Comparison of ENCODE assay signal across 8 mouse cellular contexts in genomic region chr8:90828987-90829740, GRCm38 (mm10). TPM values are rescaled to one million over a fixed set of nuclear protein-coding genes. Genes with fewer than 3 reads are reported as not detected.
DNase-seq lines count a peak whose midpoint lies in the region; ATAC-seq and TF ChIP-seq lines count a peak whose summit lies in the region.

No protein-coding gene starts in this region.

- no peak for TF ChIP-seq EP300 in liver, postnatal 0 days (IDR thresholded peaks at IDR 0.05; ENCODE audit: low read depth)
- TF ChIP-seq EP300 in stomach, postnatal 0 days (optimal IDR thresholded peaks at IDR 0.05), result no peak

- ATAC-seq in G1E (ENCODE audit: extremely low read depth, insufficient number of reproducible peaks, low FRiP score, poor library complexity, severe bottlenecking), result peak; percentile 24
- peak; percentile 52 for ATAC-seq in liver, postnatal 0 days
- ATAC-seq in stomach, postnatal 0 days (ENCODE audit: low FRiP score, low TSS enrichment), result peak; percentile 38

- H3K9ac ChIP-seq in liver, postnatal 0 days (replicated peaks), result peak overlapping the region; percentile 47
- H3K9ac ChIP-seq in stomach, postnatal 0 days (ENCODE audit: low read length), result peak overlapping the region; percentile 75

- no peaks in the 10 kb centered on the region for H3K36me3 ChIP-seq in G1E (replicated peaks)
- H3K36me3 ChIP-seq in hindbrain, embryonic 10.5 days, result no peaks in the 10 kb centered on the region
- H3K36me3 ChIP-seq in liver, postnatal 0 days (replicated peaks; ENCODE audit: insufficient read depth, low read length), result no peaks in the 10 kb centered on the region
- H3K36me3 ChIP-seq in stomach, postnatal 0 days (ENCODE audit: control insufficient read depth, insufficient read depth, low read length), result no peaks in the 10 kb centered on the region

- peaks cover 40% of the 10 kb centered on the region for H3K4me1 ChIP-seq in G1E (ENCODE audit: insufficient read depth, low read depth, low read length)
- H3K4me1 ChIP-seq in hindbrain, embryonic 10.5 days (replicated peaks), result peaks cover 44% of the 10 kb centered on the region
- H3K4me1 ChIP-seq in liver, postnatal 0 days (ENCODE audit: insufficient read depth), result peaks cover 19% of the 10 kb centered on the region
- H3K4me1 ChIP-seq in stomach, postnatal 0 days (replicated peaks; ENCODE audit: control insufficient read depth, insufficient read depth), result no peaks in the 10 kb centered on the region

- no peaks in the 10 kb centered on the region for H3K9me3 ChIP-seq in G1E (replicated peaks)
- no peaks in the 10 kb centered on the region for H3K9me3 ChIP-seq in hindbrain, embryonic 10.5 days
- no peaks in the 10 kb centered on the region for H3K9me3 ChIP-seq in liver, postnatal 0 days (ENCODE audit: low read length)
- H3K9me3 ChIP-seq in stomach, postnatal 0 days (ENCODE audit: control insufficient read depth, low read length), result no peaks in the 10 kb centered on the region

- H3K27ac ChIP-seq in layer of hippocampus, adult 2 months, result peak overlapping the region; percentile 90
- peak overlapping the region; percentile 89 for H3K27ac ChIP-seq in hindbrain, embryonic 10.5 days
- no peak overlapping the region for H3K27ac ChIP-seq in liver, postnatal 0 days (ENCODE audit: low read depth)
- H3K27ac ChIP-seq in stomach, postnatal 0 days (replicated peaks), result peak overlapping the region; percentile 70

- H3K27me3 ChIP-seq in G1E (ENCODE audit: insufficient read depth, low read length), result no peaks in the 10 kb centered on the region
- H3K27me3 ChIP-seq in hindbrain, embryonic 10.5 days (ENCODE audit: insufficient read depth, poor library complexity, severe bottlenecking), result no peaks in the 10 kb centered on the region
- H3K27me3 ChIP-seq in liver, postnatal 0 days (ENCODE audit: insufficient read depth, low read length), result no peaks in the 10 kb centered on the region
- H3K27me3 ChIP-seq in stomach, postnatal 0 days (ENCODE audit: control insufficient read depth, insufficient read depth, low read length), result no peaks in the 10 kb centered on the region

- H3K4me3 ChIP-seq in layer of hippocampus, adult 2 months, result peak overlapping the region; percentile 80
- H3K4me3 ChIP-seq in G1E (ENCODE audit: low read depth, low read length), result peak overlapping the region; percentile 73
- H3K4me3 ChIP-seq in hindbrain, embryonic 10.5 days, result peak overlapping the region; percentile 56
- H3K4me3 ChIP-seq in liver, postnatal 0 days (ENCODE audit: low read depth, low read length), result peak overlapping the region; percentile 48
- H3K4me3 ChIP-seq in stomach, postnatal 0 days (ENCODE audit: low read depth, low read length), result peak overlapping the region; percentile 55

- peak in 1 of 2 experiments; percentile 32 for DNase-seq in layer of hippocampus, adult 2 months (ENCODE audit: low spot score in 2 of 2)
- DNase-seq in layer of hippocampus, adult 8-10 months (ENCODE audit: low spot score in 2 of 2), result no peak
- peak; percentile 40 for DNase-seq in G1E (ENCODE audit: low spot score)
- DNase-seq in embryo, embryonic 10 days (ENCODE audit: low spot score), result peak; percentile 45
- DNase-seq in hindbrain, embryonic 10.5 days (ENCODE audit: low spot score), result no peak
- no peak for DNase-seq in liver, postnatal 0 days
- DNase-seq in stomach, postnatal 0 days (ENCODE audit: low spot score), result peak; percentile 25
- DNase-seq in adrenal gland, postnatal 4 days (ENCODE audit: low spot score in 2 of 2), result no peak

- H3K4me2 ChIP-seq in liver, postnatal 0 days (ENCODE audit: low read depth, low read length), result peak overlapping the region; percentile 76
- peak overlapping the region; percentile 63 for H3K4me2 ChIP-seq in stomach, postnatal 0 days (replicated peaks; ENCODE audit: low read depth)

- 3% methylated on average over 11 of the region's 11 CpGs for WGBS in hindbrain, embryonic 10.5 days
- 6% methylated on average over 11 of the region's 11 CpGs for WGBS in liver, postnatal 0 days (ENCODE audit: insufficient replicate concordance)
- WGBS in stomach, postnatal 0 days, result 3% methylated on average over 11 of the region's 11 CpGs

- no peak for TF ChIP-seq CTCF in layer of hippocampus, adult 2 months (conservative IDR thresholded peaks at IDR 0.05)
- TF ChIP-seq CTCF in G1E (IDR thresholded peaks at IDR 0.05; ENCODE audit: low read depth, low read length), result no peak
- no peak for TF ChIP-seq CTCF in liver, postnatal 0 days (IDR thresholded peaks at IDR 0.05; ENCODE audit: low read depth)
- no peak for TF ChIP-seq CTCF in stomach, postnatal 0 days (IDR thresholded peaks at IDR 0.05; ENCODE audit: low read depth)

RNA-seq across cellular contexts. Expression of gene Chd9, which starts 1.0 kb away (rescaled TPM):
- 100 to 1,000 TPM; 254 to 256 TPM for total RNA-seq in layer of hippocampus, adult 2 months (2021)
- total RNA-seq in layer of hippocampus, adult 8-10 months (2022), result 100 to 1,000 TPM; 240 to 270 (median 254) TPM
- total RNA-seq in G1E (2014; fragmentation: Nextera tagmentation), result 85.3 and 107 TPM in 2 replicates
- 26.7 and 26.9 TPM in 2 replicates for total RNA-seq in G1E (2017)
- polyA plus RNA-seq in G1E (2012), result 1.6 and 2.0 TPM in 2 replicates
- polyA plus RNA-seq in hindbrain, embryonic 10.5 days (2016; fragmentation: Nextera tagmentation; extraction: Ambion mirVana), result 38.0 and 40.2 TPM in 2 replicates
- 27.2 and 32.2 TPM in 2 replicates for polyA plus RNA-seq in liver, postnatal 0 days (2015; fragmentation: Nextera tagmentation; extraction: Ambion mirVana)
- polyA plus RNA-seq in stomach, postnatal 0 days (2015; fragmentation: Nextera tagmentation; extraction: Ambion mirVana), result 125 and 131 TPM in 2 replicates
- total RNA-seq in adrenal gland, postnatal 4 days (2021), result 10 to 100 TPM; 65.3 to 83.3 TPM

RNA-seq across cellular contexts. Expression of gene Gm19935, which starts 12.0 kb away (rescaled TPM):
- total RNA-seq in layer of hippocampus, adult 2 months (2021), result 1 to 10 TPM; 1.7 to 2.4 TPM
- total RNA-seq in layer of hippocampus, adult 8-10 months (2022), result 1 to 10 TPM; 2.9 to 3.9 (median 3.7) TPM
- total RNA-seq in G1E (2014; fragmentation: Nextera tagmentation) (not detected in 2 replicates), G1E (2017) (not detected in 2 replicates)
- not detected in 2 replicates for polyA plus RNA-seq in G1E (2012)
- 0.16 and 0.73 TPM in 2 replicates for polyA plus RNA-seq in hindbrain, embryonic 10.5 days (2016; fragmentation: Nextera tagmentation; extraction: Ambion mirVana)
- polyA plus RNA-seq in liver, postnatal 0 days (2015; fragmentation: Nextera tagmentation; extraction: Ambion mirVana), result not detected in 2 replicates
- polyA plus RNA-seq in stomach, postnatal 0 days (2015; fragmentation: Nextera tagmentation; extraction: Ambion mirVana), result 0.13 and 0.35 TPM in 2 replicates
- total RNA-seq in adrenal gland, postnatal 4 days (2021), result not detected

Comparison
In these comparisons a context has a peak if more than half of its experiments do, and no peak if none do; other contexts are left out.
1. DNase-seq: peak in G1E (single experiment), embryo, embryonic 10 days (single experiment) and stomach, postnatal 0 days (single experiment); none in layer of hippocampus, adult 8-10 months (0 of 2), hindbrain, embryonic 10.5 days (single experiment), liver, postnatal 0 days (single experiment) and adrenal gland, postnatal 4 days (0 of 2).
2. Peak in every context shown above with its lines, with median percentiles within 50 percentile points of each other: H3K4me3 ChIP-seq and ATAC-seq.